Mouse (Mus musculus): ENCODE results near the gene Aebp1. TPM values are rescaled to one million over a fixed set of nuclear protein-coding genes. Genes with fewer than 3 reads are reported as not detected.

Gene Aebp1
- polyA plus RNA-seq (2012; fragmentation: generic; extraction: Trizol): 100 to 1,000 TPM; 142 to 464 TPM

GRCm38 (mm10) chr11:5861678-5862393 is at the start of gene Aebp1:
Gene Aebp1 (plus strand): TSS chr11:5861947.

GRCm38 (mm10) chr11:5837251-5838246 is 24.2 kb upstream of the Aebp1 start, which contains the start of gene Polm:
Gene Polm (minus strand): TSS chr11:5838016.

GRCm38 (mm10) chr11:5877921-5878526 is 16.3 kb downstream of the Aebp1 start, which contains the start of gene Pold2:
Gene Pold2 (minus strand): TSS chr11:5878292.

GRCm38 (mm10) chr11:5898531-5898930 is 36.8 kb downstream of the Aebp1 start, which contains the start of gene Myl7:
Gene Myl7 (minus strand): TSS chr11:5898782.

Other genes with a start within 250 kb of the Aebp1 start
- 100 to 1,000 TPM; 205 to 296 TPM for gene Mrps24, start 146.3 kb upstream of the Aebp1 start, polyA plus RNA-seq (2012; fragmentation: generic; extraction: Trizol)
- gene Urgcp, start 99.6 kb upstream of the Aebp1 start, polyA plus RNA-seq (2012; fragmentation: generic; extraction: Trizol): 10 to 100 TPM; 26.6 to 32.9 TPM
- gene Dbnl, start 73.5 kb upstream of the Aebp1 start, polyA plus RNA-seq (2012; fragmentation: generic; extraction: Trizol): 100 to 1,000 TPM in 1 of 2 experiments, 10 to 100 TPM in 1; 99.6 to 103 TPM
- gene Pgam2, start 58.2 kb upstream of the Aebp1 start, polyA plus RNA-seq (2012; fragmentation: generic; extraction: Trizol): 1 to 10 TPM in 1 of 2 experiments, under 1 TPM in 1; 0.30 to 1.5 TPM
- gene Polm, start 23.9 kb upstream of the Aebp1 start, polyA plus RNA-seq (2012; fragmentation: generic; extraction: Trizol): 10 to 100 TPM in 1 of 2 experiments, 1 to 10 TPM in 1; 6.7 to 19.5 TPM
- 100 to 1,000 TPM in 1 of 2 experiments, 10 to 100 TPM in 1; 90.6 to 273 TPM for gene Pold2, start 16.3 kb downstream of the Aebp1 start, polyA plus RNA-seq (2012; fragmentation: generic; extraction: Trizol)
- gene Myl7, start 36.8 kb downstream of the Aebp1 start, polyA plus RNA-seq (2012; fragmentation: generic; extraction: Trizol): under 1 TPM; 0.07 to 0.25 TPM
- not detected for gene Gck, start 88.1 kb downstream of the Aebp1 start, polyA plus RNA-seq (2012; fragmentation: generic; extraction: Trizol)
- gene Ykt6, start 93.7 kb downstream of the Aebp1 start, polyA plus RNA-seq (2012; fragmentation: generic; extraction: Trizol): 10 to 100 TPM; 46.7 to 98.8 TPM
- gene Camk2b, start 204.4 kb downstream of the Aebp1 start, polyA plus RNA-seq (2012; fragmentation: generic; extraction: Trizol): under 1 TPM; 0.19 to 0.30 TPM